Mouse (Mus musculus) thymus, adult 2 months (tissue): ENCODE results near the gene Nrg4. TPM values are rescaled to one million over a fixed set of nuclear protein-coding genes. Genes with fewer than 3 reads are reported as not detected.

Experiments used
- DNase-seq: peaks from one replicate; pipeline ENCODE4 v3.0.0; 2021
- H3K27ac ChIP-seq: fragments of 200-500 bp; 2 replicates; pipeline ENCODE4 v1.5.1; 2012; ENCODE audit warnings: low read length, control low read depth; ENCODE audit not compliant: control insufficient read depth, insufficient read depth
- H3K27me3 ChIP-seq: fragments of 200-500 bp; 2 replicates; pipeline ENCODE4 v1.6.1; 2012; ENCODE audit warnings: mild to moderate bottlenecking, low read length, moderate library complexity, mixed read lengths; ENCODE audit not compliant: control insufficient read depth, insufficient read depth
- H3K36me3 ChIP-seq: fragments of 200-500 bp; 2 replicates; pipeline ENCODE4 v1.6.1; 2012; ENCODE audit warnings: mild to moderate bottlenecking, low read length, moderate library complexity; ENCODE audit not compliant: control insufficient read depth, insufficient read depth
- H3K4me1 ChIP-seq: fragments of 200-500 bp; replicated peaks from 2 replicates; pipeline ENCODE4 v1.6.1; 2012; ENCODE audit warnings: low read length; ENCODE audit not compliant: control insufficient read depth, insufficient read depth
- H3K4me3 ChIP-seq: fragments of 200-500 bp; 2 replicates; pipeline ENCODE4 v1.5.1; 2012; ENCODE audit warnings: mild to moderate bottlenecking, low read length, control low read depth, moderate library complexity; ENCODE audit not compliant: control insufficient read depth, insufficient read depth
- CTCF ChIP-seq: fragments of 200-500 bp; IDR thresholded peaks from 2 replicates; pipeline ENCODE4 v1.5.1; 2012; ENCODE audit warnings: mild to moderate bottlenecking, control low read depth, low read length, moderate library complexity, borderline replicate concordance; ENCODE audit not compliant: control insufficient read depth, poor library complexity, insufficient read depth; ENCODE audit errors: extremely low read depth
- POLR2A ChIP-seq: fragments of 200-500 bp; IDR thresholded peaks from 2 replicates; pipeline ENCODE4 v1.6.1; 2012; ENCODE audit warnings: mild to moderate bottlenecking, low read length, control low read depth, moderate library complexity; ENCODE audit not compliant: control insufficient read depth, poor library complexity, insufficient read depth; ENCODE audit errors: extremely low read depth
- WGBS: fragments of 180-500 bp; shearing (Covaris S2); methylation state at CpG from one replicate; pipeline ENCODE4 v1.1.7; 2018; 5-methylcytosine and 5-hydroxymethylcytosine counted together
- polyA plus RNA-seq: library from polyadenylated mRNA; depleted of rRNA; stranded (reverse); fragments of >200 nt; gene quantifications from 2 replicates; pipeline ENCODE4 v1.2.3, GENCODE M21; 2012; rRNA removed

Nrg4 gene
- 6.3 and 7.3 TPM in 2 replicates for polyA plus RNA-seq

DNA sequence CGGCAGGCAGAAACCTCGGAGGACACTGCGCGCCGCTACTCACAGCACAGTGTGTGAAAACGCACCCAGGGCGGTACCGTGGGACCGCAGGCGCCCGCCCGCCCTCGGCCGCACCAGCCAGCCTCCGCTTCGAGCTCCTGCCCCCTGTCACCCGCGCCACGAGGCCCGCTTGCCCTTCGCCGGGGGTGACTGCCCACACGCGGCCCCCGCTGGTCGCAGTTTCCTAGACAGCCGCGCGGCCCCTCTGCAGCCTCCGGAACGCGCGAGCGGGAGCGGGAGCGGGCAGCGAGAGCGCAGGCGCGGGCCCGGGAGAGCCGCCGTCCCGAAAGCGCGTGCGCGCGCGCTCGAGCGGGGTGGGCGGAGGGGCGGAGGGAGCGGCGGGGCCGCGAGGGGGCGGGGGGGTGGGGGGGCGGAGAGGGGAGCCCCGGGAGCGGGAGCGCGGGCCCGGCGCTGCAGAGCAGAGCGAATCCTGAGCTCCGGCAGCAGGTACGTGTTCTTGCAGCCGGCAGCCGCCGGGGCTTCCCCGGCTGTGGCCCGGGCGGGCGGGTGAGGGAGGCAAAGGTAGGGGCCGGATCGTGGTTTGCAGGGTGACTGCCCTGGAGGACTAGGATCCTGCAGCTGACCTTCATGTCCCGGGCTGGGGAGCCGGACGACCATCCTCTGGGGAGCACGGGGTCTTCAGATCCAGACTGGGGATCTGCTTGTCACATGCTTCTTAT, at the start of gene Nrg4, which contains the start of gene Tmem266:
TSS of gene Nrg4 (minus strand) at position 330 of the 719 bp plus-strand sequence.
TSS of gene Tmem266 (plus strand) at position 399 of the 719 bp plus-strand sequence.
- WGBS: under 1% methylated on average over 73 of the region's 82 CpGs
- TF ChIP-seq POLR2A: no peak
- TF ChIP-seq CTCF: no peak
- Histone ChIP-seq H3K27ac (no peak within 1 kb of the TSS), H3K4me1 (peaks cover 8% of the 10 kb centered on the region), H3K27me3 (peaks cover 16% of the 10 kb centered on the region), H3K4me3 (peak within 1 kb of the TSS; percentile 63), H3K36me3 (no peaks in the 10 kb centered on the region)
- DNase-seq: peak; percentile 76

DNA sequence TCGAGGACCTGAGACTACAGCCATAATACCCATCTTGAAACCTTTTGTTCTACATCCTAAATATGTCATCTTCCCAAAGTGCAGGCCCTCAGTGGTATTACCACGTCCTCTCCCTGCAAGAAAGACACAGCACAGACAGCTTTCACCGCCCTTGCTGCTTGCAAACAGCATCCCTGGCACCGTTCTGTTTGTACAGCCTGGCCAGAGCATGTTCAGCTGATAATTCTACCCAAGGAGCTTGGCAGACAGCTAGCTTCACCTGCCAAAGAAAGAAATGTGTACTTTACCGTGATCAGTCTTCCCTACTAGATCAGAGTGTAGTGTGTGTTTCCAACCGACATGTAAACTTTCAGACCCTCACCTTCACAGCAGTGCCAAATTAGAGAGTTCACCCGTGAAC, 45.3 kb upstream of the Nrg4 start:
- Histone ChIP-seq H3K27ac (no peak overlapping the region), H3K4me3 (no peak overlapping the region), H3K36me3 (no peaks in the 10 kb centered on the region), H3K27me3 (no peaks in the 10 kb centered on the region), H3K4me1 (no peaks in the 10 kb centered on the region)
- 88% methylated on average over 7 of the region's 7 CpGs for WGBS
- TF ChIP-seq CTCF (no peak), POLR2A (no peak)
- DNase-seq: no peak

GRCm38 (mm10) chr9:55368011-55368410, 41.4 kb upstream of the Nrg4 start:
- H3K4me3 ChIP-seq: no peak overlapping the region
- H3K4me1 ChIP-seq: no peaks in the 10 kb centered on the region
- H3K27me3 ChIP-seq: no peaks in the 10 kb centered on the region
- WGBS: 70% methylated on average over 3 of the region's 3 CpGs
- no peak for TF ChIP-seq POLR2A
- TF ChIP-seq CTCF: no peak
- H3K36me3 ChIP-seq: no peaks in the 10 kb centered on the region
- DNase-seq: no peak
- H3K27ac ChIP-seq: no peak overlapping the region

- DNase-seq: no peak
- H3K4me3 ChIP-seq: no peak overlapping the region
- no peaks in the 10 kb centered on the region for H3K36me3 ChIP-seq
- H3K27me3 ChIP-seq: no peaks in the 10 kb centered on the region
- TF ChIP-seq CTCF (no peak), POLR2A (no peak)
- H3K27ac ChIP-seq: no peak overlapping the region
- no peaks in the 10 kb centered on the region for H3K4me1 ChIP-seq
Measured at GRCm38 (mm10) chr9:55363707-55364106, 37.1 kb upstream of the Nrg4 start.

DNA sequence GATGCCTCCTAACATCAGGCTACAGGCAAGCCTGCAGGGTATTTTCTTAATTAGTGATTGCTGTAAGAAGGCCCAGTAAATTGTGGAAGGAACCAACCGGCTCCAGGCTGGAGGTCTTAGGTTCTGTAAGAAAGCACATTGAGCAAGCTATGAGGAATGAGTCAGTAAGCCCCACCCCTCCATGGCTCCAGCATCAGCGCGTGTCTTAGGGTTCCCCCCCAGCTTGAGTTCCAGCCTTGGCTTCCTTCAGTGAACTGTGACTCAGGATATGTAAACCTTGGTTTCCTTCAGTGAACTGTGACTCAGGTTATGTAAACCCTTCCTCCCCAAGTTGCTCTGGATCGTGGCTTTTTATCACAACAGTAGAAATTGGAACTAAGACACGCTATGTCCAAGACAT, 35.3 kb upstream of the Nrg4 start:
- Histone ChIP-seq H3K27ac (no peak overlapping the region), H3K27me3 (no peaks in the 10 kb centered on the region), H3K36me3 (no peaks in the 10 kb centered on the region), H3K4me1 (no peaks in the 10 kb centered on the region), H3K4me3 (no peak overlapping the region)
- WGBS: 79% methylated on average over 5 of the region's 5 CpGs
- DNase-seq: no peak
- TF ChIP-seq CTCF (no peak), POLR2A (no peak)

GRCm38 (mm10) chr9:55360861-55361260, 34.2 kb upstream of the Nrg4 start:
- no peak overlapping the region for H3K4me3 ChIP-seq
- TF ChIP-seq POLR2A: no peak
- no peak for TF ChIP-seq CTCF
- DNase-seq: no peak
- H3K27ac ChIP-seq: no peak overlapping the region
- H3K4me1 ChIP-seq: no peaks in the 10 kb centered on the region
- WGBS: 75% methylated on average over 7 of the region's 7 CpGs
- H3K36me3 ChIP-seq: no peaks in the 10 kb centered on the region
- no peaks in the 10 kb centered on the region for H3K27me3 ChIP-seq
